Mouse (Mus musculus) lung, postnatal 14 days (tissue): ENCODE measurements around the gene Fpgs.

Experiments
- DNase-seq: peaks from one replicate; pipeline ENCODE4 v3.0.0; 2021

The Fpgs gene

GRCm38 (mm10) chr2:32665853-32666252 lies 38.1 kb downstream of the Fpgs start:
- DNase-seq: no peak

- no peak for DNase-seq
Measured at GRCm38 (mm10) chr2:32665345-32665744, 38.6 kb downstream of the Fpgs start.

GRCm38 (mm10) chr2:32662291-32662690 lies 41.7 kb downstream of the Fpgs start:
- no peak for DNase-seq

GRCm38 (mm10) chr2:32661509-32662107 lies 42.3 kb downstream of the Fpgs start:
- peak; percentile 55 for DNase-seq

- no peak for DNase-seq
Measured at GRCm38 (mm10) chr2:32658873-32659272, 45.1 kb downstream of the Fpgs start.

- DNase-seq: peak; percentile 59
Measured at GRCm38 (mm10) chr2:32655826-32656225, 48.1 kb downstream of the Fpgs start.

GRCm38 (mm10) chr2:32655394-32655744 lies 48.6 kb downstream of the Fpgs start:
- DNase-seq: no peak

GRCm38 (mm10) chr2:32654743-32655393 lies 49.1 kb downstream of the Fpgs start:
- DNase-seq: peak; percentile 59

- DNase-seq: no peak
Measured at GRCm38 (mm10) chr2:32653764-32654163, 50.2 kb downstream of the Fpgs start.

GRCm38 (mm10) chr2:32647366-32647765 lies 56.6 kb downstream of the Fpgs start:
- no peak for DNase-seq

GRCm38 (mm10) chr2:32646379-32647056 lies 57.4 kb downstream of the Fpgs start, which contains the start of gene Eng:
TSS of gene Eng (plus strand) at chr2:32646595.
- peak; percentile 86 for DNase-seq

GRCm38 (mm10) chr2:32645647-32646046 lies 58.3 kb downstream of the Fpgs start:
- DNase-seq: no peak

- no peak for DNase-seq
Measured at GRCm38 (mm10) chr2:32644799-32645475, 59.0 kb downstream of the Fpgs start.

GRCm38 (mm10) chr2:32644083-32644482 lies 59.9 kb downstream of the Fpgs start:
- DNase-seq: no peak

- DNase-seq: no peak
Measured at GRCm38 (mm10) chr2:32642813-32643212, 61.1 kb downstream of the Fpgs start.

- no peak for DNase-seq
Measured at GRCm38 (mm10) chr2:32641810-32642209, 62.1 kb downstream of the Fpgs start.

- DNase-seq: no peak
Measured at GRCm38 (mm10) chr2:32640550-32641051, 63.3 kb downstream of the Fpgs start.

- DNase-seq: no peak
Measured at GRCm38 (mm10) chr2:32639632-32640031, 64.3 kb downstream of the Fpgs start.

GRCm38 (mm10) chr2:32637778-32638281 lies 66.1 kb downstream of the Fpgs start:
- DNase-seq: peak; percentile 80

GRCm38 (mm10) chr2:32636617-32637016 lies 67.3 kb downstream of the Fpgs start:
- no peak for DNase-seq

GRCm38 (mm10) chr2:32634277-32635105 lies 69.5 kb downstream of the Fpgs start:
- DNase-seq: no peak

GRCm38 (mm10) chr2:32633660-32634059 lies 70.3 kb downstream of the Fpgs start:
- peak; percentile 66 for DNase-seq
